Mouse (Mus musculus) E14TG2a.4 (cell line): Measurements from ENCODE around the gene Mcmbp.

Source experiments
- CTCF ChIP-seq: conservative IDR thresholded peaks from 2 replicates; pipeline ENCODE4 v1.5.1; 2014; ENCODE audit warnings: low read length
- NANOG ChIP-seq: IDR thresholded peaks from 2 replicates; pipeline ENCODE4 v1.6.1; 2014; ENCODE audit warnings: borderline replicate concordance, low read length, mixed read lengths
- POU5F1 ChIP-seq: IDR thresholded peaks from 2 replicates; pipeline ENCODE4 v1.6.1; 2014; ENCODE audit warnings: low read length, borderline replicate concordance

DNA sequence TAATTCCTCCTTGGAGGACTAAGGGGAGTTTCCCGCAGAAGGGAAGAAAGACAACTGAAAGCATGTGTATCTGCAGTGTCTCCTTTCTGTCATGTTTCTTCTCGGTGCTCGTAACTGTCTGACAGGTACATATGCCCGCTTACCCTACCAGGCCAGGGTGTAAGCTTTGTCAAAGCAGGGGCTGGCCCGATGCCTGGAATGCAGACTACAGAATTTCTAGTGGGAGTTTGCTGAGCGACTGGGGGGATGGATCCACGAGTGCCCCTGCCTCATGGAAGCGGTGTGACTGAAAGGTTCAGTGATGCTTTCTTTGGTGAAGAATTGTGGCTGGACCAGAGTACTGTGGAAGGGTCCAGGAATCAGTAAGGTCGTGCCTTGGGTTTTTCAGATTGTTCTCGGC is 5.9 kb upstream of the Mcmbp start:
- TF ChIP-seq CTCF (no peak), POU5F1 (no peak), NANOG (no peak)
